Mouse (Mus musculus) embryo, embryonic 11.5 days (tissue): ENCODE measurements at regions not wholly inside any gene's neighbourhood (a gene's known extent, or its start where the extent isn't known, plus 50 kb on each side); places are given as distances from the start of the nearest gene placed in this dataset.
A peak's percentile ranks its signal among the peaks of the same experiment; 100 is the strongest.

Experiments used
- DNase-seq: peaks from one replicate; pipeline ENCODE4 v3.0.0-alpha.2; 2012; ENCODE audit warnings: low read depth, low spot score

GRCm38 (mm10) chr8:44656031-44656430 is 279.2 kb upstream of the Fat1 start:
- no peak for DNase-seq

- DNase-seq: no peak
Observed at GRCm38 (mm10) chr8:44656470-44656869, 278.8 kb upstream of the Fat1 start.

GRCm38 (mm10) chr8:44661696-44662095 is 273.6 kb upstream of the Fat1 start:
- no peak for DNase-seq

DNA sequence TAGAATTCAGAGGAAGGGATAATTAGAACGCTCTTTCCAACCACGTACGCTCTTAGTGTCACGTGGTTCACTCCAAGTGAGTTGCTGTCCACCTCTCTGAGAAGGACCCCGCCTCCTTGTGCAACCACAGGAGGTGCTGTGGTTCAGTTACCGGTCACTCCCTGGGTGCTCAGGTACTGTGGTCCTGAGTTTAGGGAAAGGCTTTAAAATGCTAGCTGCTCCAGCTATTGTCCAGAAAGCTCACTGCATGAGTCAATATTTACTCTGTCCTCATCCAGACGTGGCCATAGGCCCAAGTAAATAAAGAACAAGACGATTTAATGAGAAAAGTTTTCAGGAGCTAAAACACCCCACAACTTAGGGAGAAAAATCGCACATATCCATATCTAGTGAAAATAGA is 248.1 kb upstream of the Fat1 start:
- no peak for DNase-seq

DNA sequence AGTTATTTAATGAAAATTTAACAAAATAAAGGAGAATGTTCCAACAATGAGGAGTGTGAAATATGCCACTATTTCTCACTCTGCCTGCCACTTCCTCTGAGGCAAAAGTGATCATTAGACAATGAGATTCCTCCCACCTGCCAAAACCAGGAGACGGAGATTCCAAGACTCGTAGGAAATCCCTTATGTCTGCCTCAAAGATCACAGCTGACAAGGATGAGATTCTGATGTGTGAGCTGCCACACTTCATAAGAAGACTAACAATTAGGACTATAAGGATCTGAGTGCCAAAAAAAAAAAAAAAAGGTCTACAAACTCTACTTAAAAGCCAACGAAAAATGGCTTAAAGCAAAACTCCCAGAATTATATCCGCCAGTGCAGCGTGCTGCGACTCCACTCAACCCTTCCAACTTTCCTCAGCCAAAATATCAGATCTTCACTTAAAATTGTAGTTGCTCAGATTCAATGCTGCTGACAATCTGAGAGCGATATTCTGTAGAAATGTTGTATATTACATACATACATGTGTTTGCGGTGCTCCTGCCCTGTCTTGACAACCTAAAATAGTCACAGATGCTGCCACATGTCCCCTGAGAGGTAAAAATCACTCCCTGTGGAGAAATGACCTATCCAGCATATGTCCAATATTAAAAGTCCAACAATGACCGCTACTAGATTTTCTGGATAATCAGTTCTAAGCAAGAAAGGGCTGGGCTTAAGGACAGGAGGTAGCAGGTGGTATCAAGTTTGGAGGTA is 245.2 kb upstream of the Fat1 start:
- DNase-seq: no peak

- no peak for DNase-seq
Observed at GRCm38 (mm10) chr8:44690593-44690950, 244.7 kb upstream of the Fat1 start.

DNA sequence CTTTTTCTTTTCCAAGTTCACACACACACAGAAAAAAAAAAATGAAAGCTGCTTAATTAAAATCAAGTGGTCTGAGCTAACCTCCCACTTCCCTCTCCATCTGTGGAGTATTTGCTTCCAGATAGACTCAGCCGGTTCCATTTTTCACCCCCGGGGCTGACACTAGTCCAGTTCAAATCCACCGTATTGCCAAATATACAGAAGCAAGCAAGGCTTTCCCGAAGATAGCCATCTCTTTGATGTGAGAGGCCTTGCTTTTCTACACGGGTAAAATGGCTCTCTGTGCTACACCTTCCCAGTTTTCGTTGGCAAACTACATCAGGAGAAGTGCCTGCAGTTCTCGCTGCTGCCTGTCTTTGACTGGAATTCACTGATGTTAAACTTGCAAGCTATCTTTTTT is 244.1 kb upstream of the Fat1 start:
- DNase-seq: no peak

GRCm38 (mm10) chr8:44692036-44692688 is 243.1 kb upstream of the Fat1 start:
- no peak for DNase-seq

DNA sequence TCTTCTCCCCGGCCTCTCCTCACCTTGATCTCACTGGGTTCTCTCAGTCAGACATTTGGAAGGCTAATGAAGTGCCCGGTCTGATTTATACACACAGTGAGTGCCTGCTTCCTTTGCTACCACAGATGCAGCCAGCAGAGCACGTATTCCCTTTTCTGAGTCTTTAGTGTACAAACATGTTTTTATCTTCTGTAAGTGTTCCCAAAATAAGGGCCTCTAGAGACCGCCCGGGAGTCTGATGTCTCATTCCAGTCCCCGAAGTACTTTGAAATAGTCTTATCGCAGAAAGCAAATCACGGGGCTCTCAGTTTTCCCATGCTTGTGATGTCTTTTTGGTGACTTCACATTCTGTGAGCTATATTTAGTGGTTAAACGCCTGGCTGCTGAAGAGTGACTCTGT is 240.4 kb upstream of the Fat1 start:
- DNase-seq: no peak

GRCm38 (mm10) chr8:44696066-44696853 is 239.0 kb upstream of the Fat1 start:
- peak; percentile 40 for DNase-seq

- no peak for DNase-seq
Observed at GRCm38 (mm10) chr8:44699384-44700105, 235.7 kb upstream of the Fat1 start.

DNA sequence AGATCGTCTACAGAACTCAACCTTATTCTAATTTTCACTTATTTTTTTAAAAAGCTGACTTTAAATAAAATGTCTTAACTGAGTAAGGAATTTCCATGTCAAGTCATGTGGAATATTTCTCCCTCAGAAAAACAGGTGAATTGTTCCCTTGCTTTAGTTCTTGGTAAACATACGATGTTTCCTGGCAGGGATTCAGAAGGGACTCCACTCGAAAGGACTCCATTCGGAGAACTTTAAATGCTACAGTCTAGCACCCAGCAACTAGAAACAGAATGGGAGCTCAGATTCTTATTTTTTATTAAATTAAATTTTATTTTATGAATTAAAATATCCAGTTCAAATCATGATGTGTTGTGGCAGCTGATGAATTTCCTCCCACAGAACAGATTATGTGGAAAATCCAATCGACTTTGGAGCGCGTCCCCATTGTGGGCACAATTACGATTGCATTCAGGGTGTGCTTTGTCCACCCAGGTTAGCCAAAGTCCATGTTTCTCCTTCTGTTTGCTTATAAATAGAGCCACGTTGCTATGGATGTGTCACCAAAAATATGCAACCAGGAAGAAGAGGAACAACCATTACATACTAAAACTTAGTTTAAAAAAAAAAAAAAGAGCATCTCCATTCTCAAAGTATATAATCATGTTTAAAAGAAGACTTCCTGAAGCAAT is 230.5 kb upstream of the Fat1 start:
- no peak for DNase-seq

- no peak for DNase-seq
Observed at GRCm38 (mm10) chr8:44708659-44709170, 226.5 kb upstream of the Fat1 start.

DNA sequence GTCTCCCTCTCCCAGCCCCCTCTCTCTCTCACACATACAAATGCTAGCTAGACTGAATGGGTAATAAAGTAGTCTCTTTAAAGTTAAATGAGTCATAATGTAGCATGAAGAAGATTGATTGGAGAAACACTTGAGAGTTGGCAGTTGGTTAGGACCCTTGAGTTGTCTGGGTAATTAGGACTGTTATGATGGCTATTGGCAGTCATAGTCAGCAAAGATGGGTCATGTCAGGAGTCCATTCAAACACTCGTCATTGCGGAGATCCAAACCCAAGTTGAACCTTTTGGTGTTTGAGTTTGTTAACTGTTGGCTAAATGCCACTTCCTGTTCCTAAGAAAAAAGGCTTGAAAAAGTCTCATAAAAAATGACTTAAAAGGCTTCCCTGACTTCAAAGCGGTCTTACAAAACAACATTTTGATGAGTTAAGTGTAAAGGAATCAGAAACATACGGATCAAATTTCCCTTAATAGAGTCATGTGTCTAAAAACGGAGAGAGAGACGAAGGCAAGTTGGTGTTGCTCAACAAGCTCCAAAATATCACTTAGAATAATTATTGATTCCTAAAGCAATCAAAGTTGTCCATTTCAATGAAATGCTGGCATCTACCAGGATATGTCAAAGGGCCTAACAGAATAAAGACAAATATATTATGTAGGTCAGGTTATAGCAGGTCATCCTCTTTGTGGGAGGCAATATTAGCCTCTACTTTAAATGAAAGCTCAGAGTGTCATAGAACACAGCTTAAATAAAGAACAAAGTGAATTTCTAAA is 225.9 kb upstream of the Fat1 start:
- DNase-seq: no peak

DNA sequence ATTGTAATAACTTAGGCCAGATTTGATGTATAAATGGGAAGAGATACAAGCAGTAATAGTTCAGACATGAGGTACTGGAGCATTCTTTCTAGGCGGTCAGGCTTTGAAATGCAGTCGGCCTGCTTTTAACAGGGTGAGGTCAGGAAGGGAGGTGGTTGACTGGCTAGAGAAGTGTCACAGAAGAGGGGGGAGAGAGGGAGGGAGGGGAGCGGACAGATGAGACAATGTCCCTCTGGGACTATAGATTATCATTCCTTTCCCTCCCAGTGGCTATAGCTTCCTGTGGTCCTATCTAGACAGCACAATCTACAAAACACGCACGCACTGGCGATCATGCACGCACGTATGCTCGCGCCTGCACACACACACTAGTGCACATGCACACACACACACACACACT is 200.7 kb upstream of the Fat1 start:
- DNase-seq: no peak

- no peak for DNase-seq
Observed at GRCm38 (mm10) chr8:44735801-44736200, 199.4 kb upstream of the Fat1 start.

DNA sequence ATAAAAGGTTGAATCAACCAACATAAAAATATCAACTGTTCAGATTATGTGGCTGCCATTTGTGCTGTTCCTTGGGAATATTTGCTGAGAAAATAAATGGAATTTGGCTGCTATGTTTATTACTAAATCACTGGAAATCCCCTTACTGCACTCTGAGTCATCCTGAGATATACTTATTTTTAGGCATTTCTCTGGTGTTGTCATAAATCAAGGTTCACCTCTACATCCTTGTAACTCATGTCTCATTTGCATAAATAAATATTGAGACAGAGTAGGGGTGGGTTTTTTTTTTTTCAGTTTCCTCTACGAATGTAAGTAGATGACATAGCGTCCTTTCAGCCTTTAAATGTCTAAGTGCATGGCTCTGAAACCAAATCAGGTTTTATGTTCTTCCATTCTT is 191.9 kb upstream of the Fat1 start:
- no peak for DNase-seq

DNA sequence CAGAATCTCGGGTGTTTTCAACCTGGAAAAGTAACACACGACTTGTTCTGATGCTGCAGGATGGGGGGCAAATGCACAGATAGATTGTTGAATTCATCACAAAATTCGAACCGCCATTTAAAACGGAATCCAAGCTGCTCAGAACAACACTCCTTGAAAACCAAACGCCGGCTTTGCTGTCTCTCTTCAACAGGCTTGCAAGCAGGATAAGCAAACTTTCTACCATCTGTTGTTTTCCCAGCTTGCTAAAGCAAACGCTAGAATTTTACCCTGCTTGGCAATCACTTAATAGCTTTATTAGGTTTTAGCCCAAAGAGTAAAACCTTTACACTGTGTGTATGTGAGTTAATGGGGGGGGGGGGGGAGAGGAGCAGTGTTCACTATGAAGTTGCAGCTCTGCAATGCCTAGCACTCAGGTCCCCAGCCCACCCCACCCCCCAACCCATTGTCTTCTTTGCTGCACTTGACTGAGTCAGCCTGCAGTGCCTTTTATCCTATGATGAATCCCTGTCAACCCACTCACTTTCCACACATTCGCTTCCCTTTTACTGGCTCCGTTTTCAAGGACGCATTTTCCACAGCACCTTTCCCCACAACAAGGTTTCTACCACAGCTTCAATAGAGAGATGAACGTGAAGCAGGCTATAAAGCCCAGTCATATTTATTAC is 190.1 kb upstream of the Fat1 start:
- DNase-seq: no peak

- DNase-seq: no peak
Observed at GRCm38 (mm10) chr8:44758727-44759126, 176.5 kb upstream of the Fat1 start.

GRCm38 (mm10) chr8:44762731-44763130 is 172.5 kb upstream of the Fat1 start:
- no peak for DNase-seq
